Mouse (Mus musculus) kidney, adult 18-20 months (tissue): Measurements from ENCODE around the gene Gm3233.
"Not testable (repeated sequence)": the region's sequence is repeated elsewhere in the genome, so short reads cannot be mapped to it uniquely, and the experiment has no call there.

Experiments
- DNase-seq: peaks from one replicate; pipeline ENCODE4 v3.0.0; 2021

Gm3233 gene

GRCm38 (mm10) chr10:77726186-77726585, 33.3 kb downstream of the Gm3233 start, which contains the start of gene Gm10100:
TSS of gene Gm10100 (plus strand) at chr10:77726486.
- no peak for DNase-seq

GRCm38 (mm10) chr10:77724855-77725254, 34.6 kb downstream of the Gm3233 start:
- DNase-seq: no peak

GRCm38 (mm10) chr10:77720299-77720698, 39.2 kb downstream of the Gm3233 start, which contains the start of gene Krtap12-1:
TSS of gene Krtap12-1 (plus strand) at chr10:77720599.
- not testable (repeated sequence) for DNase-seq

GRCm38 (mm10) chr10:77715507-77715906, 44.0 kb downstream of the Gm3233 start, which contains the start of gene Gm10142:
TSS of gene Gm10142 (plus strand) at chr10:77715807.
- DNase-seq: no peak

GRCm38 (mm10) chr10:77713734-77714133, 45.7 kb downstream of the Gm3233 start:
- no peak for DNase-seq

GRCm38 (mm10) chr10:77711157-77711556, 48.3 kb downstream of the Gm3233 start, which contains the start of gene Gm10024:
TSS of gene Gm10024 (plus strand) at chr10:77711457.
- not testable (repeated sequence) for DNase-seq

- no peak for DNase-seq
Observed at GRCm38 (mm10) chr10:77709831-77710230, 49.7 kb downstream of the Gm3233 start.
